Mouse (Mus musculus): ENCODE results near the gene Cryzl2. TPM values are rescaled to one million over a fixed set of nuclear protein-coding genes. Genes with fewer than 3 reads are reported as not detected.

The Cryzl2 gene
- polyA plus RNA-seq (2014; fragmentation: Illumina TruSeq; extraction: RNeasy Lipid Tissue Mini Kit (QIAGEN cat#74804); ENCODE audit: low read depth, low replicate concordance) = 4.2 TPM

GRCm38 (mm10) chr1:157458421-157459208, at the start of gene Cryzl2:
TSS of gene Cryzl2 (plus strand) at chr1:157458577.

DNA sequence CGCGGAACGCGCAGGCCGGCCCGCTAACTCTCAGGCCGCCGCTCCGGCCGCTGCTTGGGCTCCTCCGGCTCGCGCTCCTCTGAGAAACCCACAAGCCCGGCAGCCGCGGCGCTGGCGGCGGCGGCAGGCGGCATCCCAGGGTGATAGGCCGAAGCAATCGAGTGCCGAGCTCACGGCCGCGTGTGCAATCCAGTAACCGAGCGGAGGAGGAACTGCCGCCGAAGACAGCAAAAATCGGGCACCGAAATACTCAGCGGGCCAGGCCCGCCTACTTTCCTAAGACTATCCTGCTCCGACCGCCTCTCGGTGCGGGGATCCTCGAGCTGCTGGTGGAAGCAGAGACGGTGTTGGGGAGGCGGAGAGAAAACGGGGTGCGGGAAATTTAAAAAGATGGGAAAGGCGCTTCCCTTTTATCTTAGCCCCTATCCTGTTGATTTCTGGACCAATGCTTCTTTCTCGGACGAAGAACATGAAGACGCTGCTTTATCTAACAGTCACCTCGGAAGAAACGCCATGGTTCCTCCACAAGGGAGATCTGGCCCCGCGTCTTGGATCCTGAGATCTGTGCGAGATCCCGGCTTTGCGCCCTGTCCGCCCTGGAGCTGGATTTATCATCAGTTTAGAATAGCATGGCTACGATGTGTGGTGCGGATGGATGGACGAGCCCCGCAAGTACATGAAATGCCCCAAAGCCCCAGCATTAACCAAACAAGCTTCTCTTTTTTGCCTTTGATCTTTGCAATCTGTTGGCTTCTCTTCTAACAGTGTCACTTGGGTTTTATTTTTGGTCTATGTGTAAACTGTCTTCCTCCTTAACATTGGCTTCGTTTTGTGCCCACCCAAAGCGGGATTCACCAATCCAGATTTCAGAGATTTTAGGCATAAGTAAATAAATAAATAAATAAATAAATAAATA, 45.7 kb upstream of the Cryzl2 start, which contains the start of gene Rasal2:
Rasal2 (minus strand) TSS at position 142 of the 916 bp plus-strand sequence.

DNA sequence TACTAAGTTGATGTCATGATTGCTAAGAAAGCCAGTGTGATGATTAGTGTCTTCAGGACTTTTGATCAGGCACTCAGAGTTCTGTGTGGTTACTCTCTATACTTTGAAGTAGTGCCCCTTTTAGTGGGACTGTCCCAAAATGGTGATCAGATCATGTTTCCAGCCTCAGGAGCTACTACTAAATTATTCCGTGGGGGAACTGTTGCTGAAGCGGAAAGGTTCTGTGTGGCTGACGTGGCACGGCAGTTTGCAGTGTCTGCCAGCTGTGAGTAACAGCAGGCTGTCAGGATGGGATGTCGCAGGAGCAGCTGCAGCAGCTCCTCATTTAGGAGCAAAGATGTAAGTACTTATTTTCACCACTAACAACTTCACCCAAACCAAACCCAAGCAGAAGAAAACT, 48.1 kb downstream of the Cryzl2 start, which contains the start of gene Sec16b:
Sec16b (plus strand) TSS at position 207 of the 400 bp plus-strand sequence.

Other genes starting within 250 kb of the Cryzl2 start
- 31.4 TPM for gene Rasal2, start 46.0 kb upstream of the Cryzl2 start, polyA plus RNA-seq (2014; fragmentation: Illumina TruSeq; extraction: RNeasy Lipid Tissue Mini Kit (QIAGEN cat#74804); ENCODE audit: low read depth, low replicate concordance)
- gene Sec16b, start 48.2 kb downstream of the Cryzl2 start, polyA plus RNA-seq (2014; fragmentation: Illumina TruSeq; extraction: RNeasy Lipid Tissue Mini Kit (QIAGEN cat#74804); ENCODE audit: low read depth, low replicate concordance) = 1.0 TPM

Data from testis, adult 10 weeks (tissue).